Mouse (Mus musculus): ENCODE data around the gene Rbm4. TPM values are rescaled to one million over a fixed set of nuclear protein-coding genes. Genes with fewer than 3 reads are reported as not detected.

Rbm4 gene
- polyA plus RNA-seq, 1 experiment from 2014 or later = 66.5 TPM

GRCm38 (mm10) chr19:4741482-4741881 lies 52.2 kb downstream of the Rbm4 start:
- Histone ChIP-seq H3K4me3 (replicated peaks) (no peak overlapping the region), H3K27me3 (no peaks in the 10 kb centered on the region), H3K4me1 (no peaks in the 10 kb centered on the region), H3K4me2 (replicated peaks) (no peak overlapping the region), H3K27ac (replicated peaks) (no peak overlapping the region), H3K36me3 (no peaks in the 10 kb centered on the region), H3K9me3 (replicated peaks) (no peaks in the 10 kb centered on the region), H3K9ac (no peak overlapping the region)
- no peak for ATAC-seq (ENCODE audit: insufficient number of reproducible peaks, low FRiP score, low TSS enrichment, low read depth)
- 76% methylated on average over 10 of the region's 10 CpGs for WGBS

GRCm38 (mm10) chr19:4739762-4740161 lies 53.9 kb downstream of the Rbm4 start:
- Histone ChIP-seq H3K4me3 (replicated peaks) (no peak overlapping the region), H3K36me3 (no peaks in the 10 kb centered on the region), H3K9me3 (replicated peaks) (no peaks in the 10 kb centered on the region), H3K4me1 (no peaks in the 10 kb centered on the region), H3K27ac (replicated peaks) (no peak overlapping the region), H3K9ac (no peak overlapping the region), H3K4me2 (replicated peaks) (no peak overlapping the region), H3K27me3 (no peaks in the 10 kb centered on the region)
- ATAC-seq (ENCODE audit: insufficient number of reproducible peaks, low FRiP score, low TSS enrichment, low read depth) = no peak
- 89% methylated on average over 5 of the region's 5 CpGs for WGBS

GRCm38 (mm10) chr19:4739053-4739452 lies 54.6 kb downstream of the Rbm4 start:
- Histone ChIP-seq H3K9me3 (replicated peaks) (no peaks in the 10 kb centered on the region), H3K4me2 (replicated peaks) (no peak overlapping the region), H3K9ac (no peak overlapping the region), H3K27ac (replicated peaks) (no peak overlapping the region), H3K4me3 (replicated peaks) (no peak overlapping the region), H3K36me3 (no peaks in the 10 kb centered on the region), H3K4me1 (no peaks in the 10 kb centered on the region), H3K27me3 (no peaks in the 10 kb centered on the region)
- ATAC-seq (ENCODE audit: insufficient number of reproducible peaks, low FRiP score, low TSS enrichment, low read depth) = no peak
- 92% methylated on average over 11 of the region's 11 CpGs for WGBS

GRCm38 (mm10) chr19:4737866-4738265 lies 55.8 kb downstream of the Rbm4 start:
- H3K9me3 ChIP-seq (replicated peaks) = no peaks in the 10 kb centered on the region
- H3K27me3 ChIP-seq = no peaks in the 10 kb centered on the region
- H3K4me2 ChIP-seq (replicated peaks) = no peak overlapping the region
- ATAC-seq (ENCODE audit: insufficient number of reproducible peaks, low FRiP score, low TSS enrichment, low read depth) = no peak
- no peaks in the 10 kb centered on the region for H3K4me1 ChIP-seq
- H3K36me3 ChIP-seq = no peaks in the 10 kb centered on the region
- 86% methylated on average over 13 of the region's 13 CpGs for WGBS
- no peak overlapping the region for H3K4me3 ChIP-seq (replicated peaks)
- no peak overlapping the region for H3K27ac ChIP-seq (replicated peaks)
- H3K9ac ChIP-seq = no peak overlapping the region

Other genes starting within 250 kb of the Rbm4 start
- 7.6 and 8.4 TPM in 2 replicates for gene Lrfn4, start 178.2 kb downstream of the Rbm4 start, polyA plus RNA-seq (2015; fragmentation: Nextera tagmentation; extraction: Ambion mirVana)
- 65.6 and 65.9 TPM in 2 replicates for gene Rce1, start 168.3 kb downstream of the Rbm4 start, polyA plus RNA-seq (2015; fragmentation: Nextera tagmentation; extraction: Ambion mirVana)
- gene Gm960, start 95.2 kb downstream of the Rbm4 start, polyA plus RNA-seq (2015; fragmentation: Nextera tagmentation; extraction: Ambion mirVana) = 2.6 and 5.4 TPM in 2 replicates
- gene Sptbn2, start 82.7 kb downstream of the Rbm4 start, polyA plus RNA-seq (2015; fragmentation: Nextera tagmentation; extraction: Ambion mirVana) = 5.3 TPM in 2 replicates
- gene Rbm4b, start 37.4 kb downstream of the Rbm4 start, polyA plus RNA-seq (2015; fragmentation: Nextera tagmentation; extraction: Ambion mirVana) = 64.3 and 65.5 TPM in 2 replicates
- 30.9 and 36.3 TPM in 2 replicates for gene Gm21992, start 17.7 kb upstream of the Rbm4 start, polyA plus RNA-seq (2015; fragmentation: Nextera tagmentation; extraction: Ambion mirVana)
- gene Rbm14, start 17.7 kb upstream of the Rbm4 start, polyA plus RNA-seq (2015; fragmentation: Nextera tagmentation; extraction: Ambion mirVana) = 74.1 and 74.5 TPM in 2 replicates
- 69.4 and 73.8 TPM in 2 replicates for gene Ccs, start 45.4 kb upstream of the Rbm4 start, polyA plus RNA-seq (2015; fragmentation: Nextera tagmentation; extraction: Ambion mirVana)
- 1.2 and 1.9 TPM in 2 replicates for gene Ccdc87, start 45.5 kb upstream of the Rbm4 start, polyA plus RNA-seq (2015; fragmentation: Nextera tagmentation; extraction: Ambion mirVana)
- 62.7 and 63.9 TPM in 2 replicates for gene Ctsf, start 61.2 kb upstream of the Rbm4 start, polyA plus RNA-seq (2015; fragmentation: Nextera tagmentation; extraction: Ambion mirVana)
- gene Actn3, start 84.0 kb upstream of the Rbm4 start, polyA plus RNA-seq (2015; fragmentation: Nextera tagmentation; extraction: Ambion mirVana) = 29.6 and 33.7 TPM in 2 replicates
- 14.0 and 14.9 TPM in 2 replicates for gene Zdhhc24, start 84.8 kb upstream of the Rbm4 start, polyA plus RNA-seq (2015; fragmentation: Nextera tagmentation; extraction: Ambion mirVana)
- gene Bbs1, start 112.7 kb upstream of the Rbm4 start, polyA plus RNA-seq (2015; fragmentation: Nextera tagmentation; extraction: Ambion mirVana) = 4.6 and 5.5 TPM in 2 replicates
- 113 and 117 TPM in 2 replicates for gene Dpp3, start 134.4 kb upstream of the Rbm4 start, polyA plus RNA-seq (2015; fragmentation: Nextera tagmentation; extraction: Ambion mirVana)
- gene Peli3, start 149.2 kb upstream of the Rbm4 start, polyA plus RNA-seq (2015; fragmentation: Nextera tagmentation; extraction: Ambion mirVana) = 5.0 and 5.1 TPM in 2 replicates
- gene Mrpl11, start 168.2 kb upstream of the Rbm4 start, polyA plus RNA-seq (2015; fragmentation: Nextera tagmentation; extraction: Ambion mirVana) = 84.2 and 85.9 TPM in 2 replicates
- not detected in 2 replicates for gene Npas4, start 196.4 kb upstream of the Rbm4 start, polyA plus RNA-seq (2015; fragmentation: Nextera tagmentation; extraction: Ambion mirVana)
- 3.5 and 4.9 TPM in 2 replicates for gene Slc29a2, start 230.0 kb upstream of the Rbm4 start, polyA plus RNA-seq (2015; fragmentation: Nextera tagmentation; extraction: Ambion mirVana)
- 47.2 and 48.4 TPM in 2 replicates for gene B4gat1, start 244.9 kb upstream of the Rbm4 start, polyA plus RNA-seq (2015; fragmentation: Nextera tagmentation; extraction: Ambion mirVana)
- 1.9 and 2.0 TPM in 2 replicates for gene AC124502.3, start 245.0 kb upstream of the Rbm4 start, polyA plus RNA-seq (2015; fragmentation: Nextera tagmentation; extraction: Ambion mirVana)
- 42.2 and 48.6 TPM in 2 replicates for gene Brms1, start 247.5 kb upstream of the Rbm4 start, polyA plus RNA-seq (2015; fragmentation: Nextera tagmentation; extraction: Ambion mirVana)

All from embryonic facial prominence, embryonic 15.5 days (tissue).